Mouse (Mus musculus): ENCODE data around the gene Il23r.

Gene Il23r

GRCm38 (mm10) chr6:67431808-67432207 is 59.8 kb downstream of the Il23r start:
- no peak for DNase-seq (ENCODE audit: low read depth)

DNA sequence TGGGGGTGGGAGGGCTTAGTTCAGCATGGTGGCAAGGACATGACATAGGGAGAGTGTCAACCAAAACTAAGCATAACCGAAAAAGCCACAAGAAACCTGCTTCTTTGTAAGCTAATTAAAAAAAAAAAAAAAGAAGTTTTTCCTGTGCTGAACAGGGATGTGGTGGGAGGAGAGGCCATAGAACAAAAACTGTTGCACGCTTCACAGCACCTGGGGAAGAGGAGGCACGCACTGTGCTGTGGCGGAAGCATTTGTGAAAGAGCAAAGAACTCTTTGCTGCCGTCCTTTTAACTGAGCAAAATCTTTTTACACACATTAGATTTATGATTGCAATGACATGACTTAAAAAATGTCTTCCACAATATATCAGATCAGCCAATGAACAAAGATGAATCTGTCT is 69.9 kb downstream of the Il23r start:
- no peak for DNase-seq (ENCODE audit: low read depth)

DNA sequence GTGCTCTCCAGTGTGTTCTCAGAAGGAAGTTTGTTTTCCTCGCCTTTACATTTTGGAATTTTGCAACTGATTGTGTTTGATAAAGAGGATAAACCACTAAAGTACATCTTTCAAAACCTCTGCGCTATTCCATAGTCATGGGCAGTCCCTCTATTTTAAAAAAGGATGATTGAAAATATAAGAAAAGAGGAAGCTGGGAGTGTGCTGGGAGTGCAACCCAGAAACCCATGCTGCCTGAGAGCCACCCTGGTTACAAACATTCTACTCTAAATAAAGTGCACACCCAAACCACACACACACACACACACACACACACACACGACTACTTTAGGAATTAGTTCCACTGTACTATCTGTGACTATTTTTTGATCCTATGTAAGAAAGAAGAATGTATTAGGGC is 75.1 kb downstream of the Il23r start:
- no peak for DNase-seq (ENCODE audit: low read depth)

DNA sequence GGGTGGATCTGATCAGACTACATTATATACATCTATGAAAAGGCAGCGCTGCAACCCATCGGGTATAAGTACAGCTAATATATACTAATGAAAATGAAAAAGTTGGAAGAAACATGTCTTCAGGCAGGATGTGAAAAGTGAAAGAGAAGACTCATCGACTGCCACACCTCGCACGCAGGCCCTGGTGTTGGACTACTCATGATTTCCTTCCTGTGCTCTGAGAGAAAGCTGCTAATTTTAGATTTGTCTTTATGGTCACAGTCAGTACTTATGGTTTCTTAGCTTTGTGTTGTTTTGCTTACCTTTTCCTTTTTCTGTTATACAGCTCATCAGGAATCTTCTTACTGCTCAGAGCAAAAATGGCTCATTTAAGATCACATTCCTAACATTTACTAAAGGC is 76.4 kb downstream of the Il23r start:
- no peak for DNase-seq (ENCODE audit: low read depth)

DNA sequence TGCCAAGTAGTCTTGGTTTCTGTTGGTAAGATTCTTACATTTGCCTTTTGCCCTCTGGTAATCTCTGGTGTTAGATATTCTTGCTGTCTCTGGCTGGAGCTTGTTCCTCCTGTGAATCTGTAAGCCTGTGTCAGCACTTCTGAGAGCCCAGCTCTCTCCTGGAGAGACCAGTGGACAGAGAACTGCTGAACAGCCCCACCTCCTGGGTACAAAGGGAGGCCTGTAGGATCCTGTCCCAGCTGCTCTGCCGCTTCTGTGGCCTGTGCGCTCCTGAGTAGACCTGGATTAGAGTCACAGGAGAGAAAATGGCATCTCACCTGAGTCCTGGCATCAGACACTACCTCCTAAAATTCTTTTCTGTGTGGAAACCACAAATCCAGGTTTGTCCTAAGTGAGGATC is 78.3 kb downstream of the Il23r start:
- no peak for DNase-seq (ENCODE audit: low read depth)

GRCm38 (mm10) chr6:67405281-67405682 is 86.4 kb downstream of the Il23r start:
- no peak for DNase-seq (ENCODE audit: low read depth)

DNA sequence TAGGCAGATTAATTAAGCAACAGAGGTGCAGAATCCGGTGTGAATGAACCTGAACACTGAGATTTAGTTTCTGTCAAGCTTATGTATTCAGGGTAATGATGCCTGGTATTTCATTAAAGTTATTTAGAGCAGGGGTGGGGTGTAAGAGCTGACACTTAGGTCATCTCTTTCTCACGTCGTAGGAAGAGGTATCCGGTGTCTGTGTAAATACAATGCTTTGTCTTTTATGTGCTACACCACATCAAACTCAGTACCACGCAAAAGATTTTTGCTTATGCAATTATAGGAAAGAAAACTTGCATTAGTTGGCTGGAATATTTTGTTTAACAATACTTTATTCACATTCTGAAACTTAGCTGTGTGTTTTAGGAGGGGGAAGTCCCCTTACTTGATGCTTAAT is 92.1 kb downstream of the Il23r start:
- DNase-seq (ENCODE audit: low read depth) = no peak

- no peak for DNase-seq (ENCODE audit: low read depth)
Measured at GRCm38 (mm10) chr6:67375982-67376391, 115.7 kb downstream of the Il23r start, which contains the start of gene Il12rb2. Gene Il12rb2 (minus strand): TSS chr6:67376188.
